Mouse (Mus musculus) midbrain, embryonic 15.5 days (tissue): ENCODE results near the gene Trank1. TPM values are rescaled to one million over a fixed set of nuclear protein-coding genes. Genes with fewer than 3 reads are reported as not detected.

Source experiments
- ATAC-seq: fragments of 200-750 bp; cut with Nextera tagmentation; replicated peaks from 2 replicates; pipeline ENCODE4 v1.8.0; 2017; ENCODE audit warnings: moderate TSS enrichment
- H3K27ac ChIP-seq: fragments of 300-500 bp; sonication (generic); 2 replicates; pipeline ENCODE4 v1.5.1; 2015; ENCODE audit warnings: mild to moderate bottlenecking, inconsistent platforms
- H3K27me3 ChIP-seq: fragments of 300-500 bp; sonication (generic); replicated peaks from 2 replicates; pipeline ENCODE4 v1.6.1; 2015; ENCODE audit warnings: inconsistent platforms
- H3K36me3 ChIP-seq: fragments of 300-500 bp; sonication (generic); replicated peaks from 2 replicates; pipeline ENCODE4 v1.6.1; 2015; ENCODE audit warnings: inconsistent platforms
- H3K4me1 ChIP-seq: fragments of 300-500 bp; sonication (generic); 2 replicates; pipeline ENCODE4 v1.6.1; 2015; ENCODE audit warnings: inconsistent platforms
- H3K4me2 ChIP-seq: fragments of 300-500 bp; sonication (generic); 2 replicates; pipeline ENCODE4 v1.6.1; 2015; ENCODE audit warnings: inconsistent platforms, mild to moderate bottlenecking, moderate library complexity
- H3K4me3 ChIP-seq: fragments of 300-500 bp; sonication (generic); 2 replicates; pipeline ENCODE4 v1.5.1; 2015; ENCODE audit warnings: mild to moderate bottlenecking, inconsistent platforms
- H3K9ac ChIP-seq: fragments of 300-500 bp; sonication (generic); 2 replicates; pipeline ENCODE4 v1.6.1; 2015; ENCODE audit warnings: mild to moderate bottlenecking, inconsistent platforms
- H3K9me3 ChIP-seq: fragments of 300-500 bp; sonication (generic); 2 replicates; pipeline ENCODE4 v1.6.1; 2016; ENCODE audit warnings: inconsistent platforms
- WGBS: fragments of 180-500 bp; shearing (Covaris S2); methylation state at CpG from one replicate; pipeline ENCODE4 v1.1.7; 2015; ENCODE audit warnings: mixed read lengths; 5-methylcytosine and 5-hydroxymethylcytosine counted together
- polyA plus RNA-seq: library from polyadenylated mRNA; unstranded; fragments of >200 nt; fragmentation: Nextera tagmentation; extraction: Ambion mirVana; gene quantifications from 2 replicates; pipeline ENCODE4 v1.2.1, GENCODE M21; 2015

The Trank1 gene
- polyA plus RNA-seq, 1 experiment from 2014 or later: 15.8 TPM

- Histone ChIP-seq H3K9me3 (no peaks in the 10 kb centered on the region), H3K27ac (no peak overlapping the region), H3K9ac (no peak overlapping the region), H3K4me2 (no peak overlapping the region), H3K27me3 (no peaks in the 10 kb centered on the region), H3K4me1 (peaks cover 16% of the 10 kb centered on the region), H3K36me3 (no peaks in the 10 kb centered on the region), H3K4me3 (no peak overlapping the region)
- no peak for ATAC-seq
- WGBS: 82% methylated on average over 6 of the region's 6 CpGs
Measured at GRCm38 (mm10) chr9:111408012-111408411, 96.5 kb downstream of the Trank1 start.

- no peaks in the 10 kb centered on the region for H3K9me3 ChIP-seq
- no peak overlapping the region for H3K27ac ChIP-seq
- no peak overlapping the region for H3K4me3 ChIP-seq
- no peaks in the 10 kb centered on the region for H3K27me3 ChIP-seq
- ATAC-seq: no peak
- H3K36me3 ChIP-seq: no peaks in the 10 kb centered on the region
- H3K9ac ChIP-seq: no peak overlapping the region
- no peak overlapping the region for H3K4me2 ChIP-seq
- H3K4me1 ChIP-seq: peaks cover 20% of the 10 kb centered on the region
- 87% methylated on average over 10 of the region's 10 CpGs for WGBS
Measured at GRCm38 (mm10) chr9:111408427-111408826, 96.9 kb downstream of the Trank1 start.

- no peaks in the 10 kb centered on the region for H3K36me3 ChIP-seq
- H3K27ac ChIP-seq: peak overlapping the region; percentile 77
- 34% methylated on average over 16 of the region's 16 CpGs for WGBS
- no peaks in the 10 kb centered on the region for H3K27me3 ChIP-seq
- peak overlapping the region; percentile 27 for H3K4me2 ChIP-seq
- peak; percentile 70 for ATAC-seq
- H3K9ac ChIP-seq: no peak overlapping the region
- 0 out of 2 replicates have a peak overlapping the region, but pooled peaks have one; percentile 7 for H3K4me3 ChIP-seq
- peaks cover 21% of the 10 kb centered on the region for H3K4me1 ChIP-seq
- H3K9me3 ChIP-seq: no peaks in the 10 kb centered on the region
Measured at GRCm38 (mm10) chr9:111412471-111413160, 101.1 kb downstream of the Trank1 start.

- WGBS: 83% methylated on average over 2 of the region's 2 CpGs
- H3K9me3 ChIP-seq: no peaks in the 10 kb centered on the region
- no peaks in the 10 kb centered on the region for H3K36me3 ChIP-seq
- no peaks in the 10 kb centered on the region for H3K27me3 ChIP-seq
- no peak overlapping the region for H3K9ac ChIP-seq
- no peak overlapping the region for H3K4me2 ChIP-seq
- no peak for ATAC-seq
- no peak overlapping the region for H3K4me3 ChIP-seq
- no peak overlapping the region for H3K27ac ChIP-seq
- peaks cover 11% of the 10 kb centered on the region; the same call in 1 of the 2 replicates for H3K4me1 ChIP-seq
Measured at GRCm38 (mm10) chr9:111421862-111422261, 110.3 kb downstream of the Trank1 start.

GRCm38 (mm10) chr9:111422567-111422966 lies 111.0 kb downstream of the Trank1 start:
- 62% methylated on average over 5 of the region's 5 CpGs for WGBS
- no peak for ATAC-seq

GRCm38 (mm10) chr9:111425113-111425512 lies 113.6 kb downstream of the Trank1 start:
- no peak for ATAC-seq
- H3K27ac ChIP-seq: no peak overlapping the region

More at GRCm38 (mm10) chr9:111422567-111422966, 111.0 kb downstream of the Trank1 start:
- Histone ChIP-seq H3K4me3 (no peak overlapping the region), H3K4me2 (no peak overlapping the region), H3K27ac (no peak overlapping the region), H3K4me1 (peaks cover 12% of the 10 kb centered on the region), H3K9me3 (no peaks in the 10 kb centered on the region), H3K27me3 (no peaks in the 10 kb centered on the region), H3K36me3 (no peaks in the 10 kb centered on the region), H3K9ac (no peak overlapping the region)

GRCm38 (mm10) chr9:111425952-111426351 lies 114.4 kb downstream of the Trank1 start:
- no peak for ATAC-seq
- H3K4me1 ChIP-seq: peaks cover 16% of the 10 kb centered on the region
- H3K27ac ChIP-seq: no peak overlapping the region
- no peaks in the 10 kb centered on the region for H3K9me3 ChIP-seq
- WGBS: 67% methylated on average over 4 of the region's 4 CpGs
- no peak overlapping the region for H3K9ac ChIP-seq
- no peak overlapping the region for H3K4me3 ChIP-seq
- H3K4me2 ChIP-seq: no peak overlapping the region
- no peaks in the 10 kb centered on the region for H3K36me3 ChIP-seq
- H3K27me3 ChIP-seq: no peaks in the 10 kb centered on the region

More at GRCm38 (mm10) chr9:111425113-111425512, 113.6 kb downstream of the Trank1 start:
- H3K27me3 ChIP-seq: no peaks in the 10 kb centered on the region
- no peak overlapping the region for H3K9ac ChIP-seq
- H3K9me3 ChIP-seq: no peaks in the 10 kb centered on the region
- no peaks in the 10 kb centered on the region for H3K36me3 ChIP-seq
- peaks cover 16% of the 10 kb centered on the region for H3K4me1 ChIP-seq
- H3K4me3 ChIP-seq: no peak overlapping the region
- no peak overlapping the region for H3K4me2 ChIP-seq
- WGBS: 38% methylated on average over 6 of the region's 6 CpGs

- H3K27ac ChIP-seq: 0 out of 2 replicates have a peak overlapping the region, but pooled peaks have one; percentile 45
- ATAC-seq: peak; percentile 48; the same call in 1 of the 2 replicates
Measured at GRCm38 (mm10) chr9:111427891-111428555, 116.5 kb downstream of the Trank1 start.

GRCm38 (mm10) chr9:111428698-111429362 lies 117.3 kb downstream of the Trank1 start:
- H3K4me1 ChIP-seq: peaks cover 16% of the 10 kb centered on the region
- WGBS: 76% methylated on average over 8 of the region's 8 CpGs
- ATAC-seq: no peak

More at GRCm38 (mm10) chr9:111427891-111428555, 116.5 kb downstream of the Trank1 start:
- Histone ChIP-seq H3K9me3 (no peaks in the 10 kb centered on the region), H3K9ac (no peak overlapping the region), H3K4me3 (no peak overlapping the region), H3K36me3 (no peaks in the 10 kb centered on the region), H3K4me1 (peaks cover 16% of the 10 kb centered on the region), H3K27me3 (no peaks in the 10 kb centered on the region), H3K4me2 (no peak overlapping the region)
- WGBS: 80% methylated on average over 9 of the region's 9 CpGs

GRCm38 (mm10) chr9:111429363-111429750 lies 117.8 kb downstream of the Trank1 start:
- no peak for ATAC-seq
- no peaks in the 10 kb centered on the region for H3K27me3 ChIP-seq
- no peak overlapping the region for H3K27ac ChIP-seq
- no peak overlapping the region for H3K4me3 ChIP-seq
- WGBS: 38% methylated on average over 2 of the region's 2 CpGs
- H3K9me3 ChIP-seq: no peaks in the 10 kb centered on the region
- H3K4me1 ChIP-seq: peaks cover 16% of the 10 kb centered on the region
- no peak overlapping the region for H3K4me2 ChIP-seq
- no peak overlapping the region for H3K9ac ChIP-seq
- no peaks in the 10 kb centered on the region for H3K36me3 ChIP-seq

More at GRCm38 (mm10) chr9:111428698-111429362, 117.3 kb downstream of the Trank1 start:
- H3K27me3 ChIP-seq: no peaks in the 10 kb centered on the region
- H3K9me3 ChIP-seq: no peaks in the 10 kb centered on the region
- H3K27ac ChIP-seq: no peak overlapping the region
- no peak overlapping the region for H3K9ac ChIP-seq
- H3K36me3 ChIP-seq: no peaks in the 10 kb centered on the region
- no peak overlapping the region for H3K4me3 ChIP-seq
- no peak overlapping the region for H3K4me2 ChIP-seq

GRCm38 (mm10) chr9:111435429-111435828 lies 123.9 kb downstream of the Trank1 start:
- Histone ChIP-seq H3K4me2 (no peak overlapping the region), H3K9ac (no peak overlapping the region), H3K27me3 (0 out of 2 replicates have a peak, but pooled peaks cover 15% of the 10 kb centered on the region), H3K27ac (no peak overlapping the region), H3K4me1 (peaks cover 5% of the 10 kb centered on the region; the same call in 1 of the 2 replicates), H3K9me3 (no peaks in the 10 kb centered on the region), H3K36me3 (no peaks in the 10 kb centered on the region), H3K4me3 (no peak overlapping the region)
- ATAC-seq: no peak
- 85% methylated on average over 2 of the region's 2 CpGs for WGBS
